Mouse (Mus musculus) stomach, postnatal 0 days (tissue): Measurements from ENCODE around the gene Oosp1. TPM values are rescaled to one million over a fixed set of nuclear protein-coding genes. Genes with fewer than 3 reads are reported as not detected.

ENCODE experiments used
- ATAC-seq: fragments of 200-750 bp; cut with Nextera tagmentation; 2 replicates; pipeline ENCODE4 v1.8.0; 2017; ENCODE audit not compliant: low FRiP score, low TSS enrichment
- DNase-seq: peaks from one replicate; pipeline ENCODE4 v3.0.0-alpha.2; 2016; ENCODE audit warnings: low spot score
- H3K27ac ChIP-seq: fragments of 300-500 bp; sonication (generic); replicated peaks from 2 replicates; pipeline ENCODE4 v1.5.1; 2014; ENCODE audit warnings: mild to moderate bottlenecking, control low read depth
- H3K27me3 ChIP-seq: fragments of 300-500 bp; sonication (generic); 2 replicates; pipeline ENCODE4 v1.6.1; 2014; ENCODE audit warnings: low read length; ENCODE audit not compliant: control insufficient read depth, insufficient read depth
- H3K36me3 ChIP-seq: fragments of 300-500 bp; sonication (generic); 2 replicates; pipeline ENCODE4 v1.6.1; 2014; ENCODE audit warnings: low read length, mixed read lengths; ENCODE audit not compliant: control insufficient read depth, insufficient read depth
- H3K4me1 ChIP-seq: fragments of 300-500 bp; sonication (generic); replicated peaks from 2 replicates; pipeline ENCODE4 v1.6.1; 2014; ENCODE audit warnings: antibody characterized with exemption; ENCODE audit not compliant: control insufficient read depth, insufficient read depth
- H3K4me2 ChIP-seq: fragments of 300-500 bp; sonication (generic); replicated peaks from 2 replicates; pipeline ENCODE4 v1.6.1; 2014; ENCODE audit warnings: low read depth, mild to moderate bottlenecking, control low read depth, moderate library complexity
- H3K4me3 ChIP-seq: fragments of 300-500 bp; sonication (generic); 2 replicates; pipeline ENCODE4 v1.5.1; 2014; ENCODE audit warnings: low read depth, low read length, control low read depth
- H3K9ac ChIP-seq: fragments of 300-500 bp; sonication (generic); 2 replicates; pipeline ENCODE4 v1.6.1; 2014; ENCODE audit warnings: mild to moderate bottlenecking, low read length, control low read depth, mixed read lengths
- H3K9me3 ChIP-seq: fragments of 300-500 bp; sonication (generic); 2 replicates; pipeline ENCODE4 v1.6.1; 2016; ENCODE audit warnings: low read length; ENCODE audit not compliant: control insufficient read depth
- CTCF ChIP-seq: IDR thresholded peaks from 2 replicates; pipeline ENCODE4 v1.5.1; 2016; ENCODE audit warnings: antibody characterized with exemption, low read depth, mild to moderate bottlenecking, moderate library complexity
- EP300 ChIP-seq: optimal IDR thresholded peaks from 2 replicates; pipeline ENCODE3; 2016; ENCODE audit warnings: antibody characterized with exemption
- WGBS: fragments of 180-500 bp; shearing (Covaris S2); extraction: QIAGEN DNeasy Blood & Tissue Kit; methylation state at CpG from one replicate; pipeline ENCODE4 v1.1.7; 2014; 5-methylcytosine and 5-hydroxymethylcytosine counted together
- polyA plus RNA-seq: library from polyadenylated mRNA; unstranded; fragments of >200 nt; fragmentation: Nextera tagmentation; extraction: Ambion mirVana; gene quantifications from 2 replicates; pipeline ENCODE4 v1.2.1, GENCODE M21; 2015

Gene Oosp1
- polyA plus RNA-seq, 1 experiment from 2014 or later = not detected

DNA sequence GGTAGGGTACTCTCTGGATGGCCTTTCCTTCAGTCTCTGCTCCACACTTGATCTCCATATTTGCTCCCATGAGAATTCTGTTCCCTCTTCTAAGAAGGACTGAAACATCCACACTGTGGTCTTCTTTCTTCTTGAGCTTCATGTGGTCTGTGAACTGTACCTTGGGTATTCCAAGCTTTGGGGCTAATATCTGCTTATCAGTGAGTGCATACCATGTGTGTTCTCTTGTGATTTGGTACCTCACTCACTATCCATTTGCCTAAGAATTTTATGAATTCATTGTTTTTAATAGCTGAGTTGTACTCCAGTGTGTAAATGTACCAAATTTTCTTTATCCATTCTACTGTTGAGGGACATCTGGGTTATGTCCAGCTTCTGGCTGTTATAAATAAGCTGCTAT is 29.4 kb downstream of the Oosp1 start:
- H3K4me2 ChIP-seq = no peak overlapping the region
- DNase-seq (no peak), ATAC-seq (no peak)
- no peaks in the 10 kb centered on the region for H3K9me3 ChIP-seq
- H3K9ac ChIP-seq = no peak overlapping the region
- H3K27ac ChIP-seq = no peak overlapping the region
- no peaks in the 10 kb centered on the region for H3K27me3 ChIP-seq
- no peak overlapping the region for H3K4me3 ChIP-seq
- no peaks in the 10 kb centered on the region for H3K4me1 ChIP-seq
- TF ChIP-seq CTCF = no peak
- TF ChIP-seq EP300 = no peak
- H3K36me3 ChIP-seq = no peaks in the 10 kb centered on the region

DNA sequence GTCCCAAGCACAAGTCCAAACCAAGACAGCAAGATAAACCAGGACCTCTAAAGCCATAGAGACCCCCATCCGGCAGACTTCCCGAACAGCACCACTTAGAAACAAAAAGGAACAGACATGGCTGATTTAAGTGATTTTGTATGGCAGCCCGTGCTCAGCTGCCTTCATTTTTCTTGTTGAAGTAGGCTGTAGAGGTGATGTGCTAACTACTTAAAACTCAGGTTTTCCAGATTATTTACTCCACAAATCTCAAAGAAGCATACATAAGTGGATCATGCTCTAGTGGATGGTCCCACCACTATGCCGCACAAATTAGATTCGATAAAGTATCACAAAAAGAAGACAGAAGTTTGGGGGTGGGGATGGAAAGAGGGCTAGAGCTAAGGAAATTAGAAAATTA is 30.5 kb downstream of the Oosp1 start, which contains the start of gene Oosp2:
Gene Oosp2 (minus strand): TSS at position 101 of the 400 bp plus-strand sequence.
- 90% methylated on average over 5 of the region's 5 CpGs for WGBS

DNA sequence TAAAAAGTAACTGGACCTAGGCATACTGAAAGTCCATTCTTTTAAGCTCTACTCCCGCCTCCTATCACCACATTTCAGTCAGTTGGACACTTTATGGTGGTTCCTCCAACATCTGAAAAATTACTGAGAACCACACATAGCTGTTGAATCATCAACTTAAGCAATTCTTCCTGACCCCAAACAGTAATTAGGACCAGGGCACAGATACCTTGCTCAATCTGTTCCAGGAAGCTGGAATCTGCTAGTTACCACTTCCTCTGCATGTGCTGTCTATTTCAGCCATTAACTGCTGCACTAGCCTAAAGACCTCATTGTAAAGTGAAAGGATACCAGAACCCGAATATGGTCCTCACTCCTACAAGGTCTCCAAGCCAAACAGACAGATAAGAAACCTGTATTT is 31.8 kb downstream of the Oosp1 start:
- TF ChIP-seq EP300 = no peak
- no peak for TF ChIP-seq CTCF
- no peaks in the 10 kb centered on the region for H3K27me3 ChIP-seq
- H3K4me2 ChIP-seq = no peak overlapping the region
- H3K27ac ChIP-seq = no peak overlapping the region
- no peaks in the 10 kb centered on the region for H3K4me1 ChIP-seq
- H3K4me3 ChIP-seq = no peak overlapping the region
- WGBS = 80% methylated on average over 2 of the region's 2 CpGs
- DNase-seq = no peak
- no peak for ATAC-seq
- H3K9me3 ChIP-seq = no peaks in the 10 kb centered on the region
- no peak overlapping the region for H3K9ac ChIP-seq
- no peaks in the 10 kb centered on the region for H3K36me3 ChIP-seq

More for the DNA sequence above, 30.5 kb downstream of the Oosp1 start, which contains the start of gene Oosp2:
- Histone ChIP-seq H3K36me3 (no peaks in the 10 kb centered on the region), H3K4me1 (no peaks in the 10 kb centered on the region), H3K4me2 (no peak within 1 kb of the TSS), H3K9ac (no peak within 1 kb of the TSS), H3K9me3 (no peaks in the 10 kb centered on the region), H3K4me3 (no peak within 1 kb of the TSS), H3K27ac (no peak within 1 kb of the TSS), H3K27me3 (no peaks in the 10 kb centered on the region)
- ATAC-seq = no peak
- TF ChIP-seq EP300 = no peak
- TF ChIP-seq CTCF = no peak
- no peak for DNase-seq

DNA sequence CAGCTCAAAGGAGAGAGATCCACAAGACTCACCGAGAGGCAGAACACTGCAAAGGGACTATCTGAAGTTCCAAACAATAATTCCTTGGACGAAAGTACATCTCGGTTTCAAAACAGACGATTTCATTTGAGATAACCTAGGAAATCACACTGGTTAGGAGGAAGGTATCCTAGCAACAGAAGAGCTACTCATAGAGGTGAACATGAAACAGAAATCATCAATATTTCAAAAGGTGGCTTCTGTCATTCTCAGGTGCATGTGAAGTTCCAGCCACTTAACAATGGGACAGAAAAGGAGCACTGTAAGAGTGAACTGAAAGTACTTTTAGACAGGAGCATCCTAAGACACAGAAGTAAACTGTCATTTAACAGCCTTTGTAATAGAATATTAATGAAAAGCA is 41.4 kb downstream of the Oosp1 start:
- Histone ChIP-seq H3K4me1 (no peaks in the 10 kb centered on the region), H3K36me3 (no peaks in the 10 kb centered on the region), H3K4me3 (no peak overlapping the region), H3K9me3 (no peaks in the 10 kb centered on the region), H3K27me3 (no peaks in the 10 kb centered on the region), H3K27ac (no peak overlapping the region), H3K4me2 (no peak overlapping the region), H3K9ac (no peak overlapping the region)
- ATAC-seq (no peak), DNase-seq (no peak)
- WGBS = 60% methylated on average over 4 of the region's 4 CpGs
- no peak for TF ChIP-seq EP300
- TF ChIP-seq CTCF = no peak

DNA sequence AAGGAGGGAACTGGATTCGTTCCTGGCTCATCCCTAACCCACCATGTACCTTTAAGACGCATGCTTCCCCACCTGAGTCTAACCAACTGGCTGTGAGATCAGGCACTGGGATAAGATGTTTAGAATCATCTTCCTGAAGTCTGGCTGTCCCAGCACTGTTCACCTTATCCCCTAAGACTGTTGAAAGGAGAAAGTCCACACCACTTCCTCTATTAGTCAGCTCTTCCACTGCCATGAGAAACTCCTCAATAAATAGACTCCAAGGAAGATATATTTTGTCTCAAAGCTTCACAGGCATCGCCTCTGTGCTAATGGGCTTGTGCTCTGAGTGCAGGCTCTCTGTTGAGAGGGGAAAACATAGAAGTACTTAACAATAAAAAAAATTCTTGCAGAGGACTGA is 44.8 kb downstream of the Oosp1 start:
- DNase-seq (no peak), ATAC-seq (no peak)
- no peak overlapping the region for H3K9ac ChIP-seq
- H3K27me3 ChIP-seq = no peaks in the 10 kb centered on the region
- H3K9me3 ChIP-seq = no peaks in the 10 kb centered on the region
- H3K4me1 ChIP-seq = no peaks in the 10 kb centered on the region
- H3K27ac ChIP-seq = no peak overlapping the region
- H3K4me2 ChIP-seq = no peak overlapping the region
- WGBS = 63% methylated on average over 3 of the region's 3 CpGs
- no peak overlapping the region for H3K4me3 ChIP-seq
- H3K36me3 ChIP-seq = no peaks in the 10 kb centered on the region
- TF ChIP-seq CTCF (no peak), EP300 (no peak)

DNA sequence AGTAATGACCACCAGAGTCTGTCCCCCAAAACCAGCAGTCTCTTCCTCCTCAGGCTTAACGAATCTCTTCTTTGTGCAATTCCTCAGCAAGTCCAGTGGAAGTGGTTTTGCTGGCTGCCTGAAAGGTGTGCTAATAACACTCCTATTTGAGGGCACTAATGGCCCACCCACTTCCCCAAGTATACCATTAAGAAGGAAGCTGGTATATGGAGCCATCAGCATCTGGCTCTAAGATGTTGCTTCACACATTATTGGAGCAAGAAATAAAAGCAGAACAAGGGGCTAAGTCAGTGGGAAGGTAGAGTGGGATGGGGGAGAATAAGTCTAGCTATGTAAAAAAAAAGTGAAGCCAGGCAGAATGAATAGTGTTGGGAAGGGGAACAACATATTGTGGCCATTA is 50.2 kb downstream of the Oosp1 start, which contains the start of gene Ms4a3:
Gene Ms4a3 (minus strand): TSS at position 120 of the 400 bp plus-strand sequence.
- Histone ChIP-seq H3K4me1 (no peaks in the 10 kb centered on the region), H3K4me3 (no peak within 1 kb of the TSS), H3K9me3 (no peaks in the 10 kb centered on the region), H3K4me2 (no peak within 1 kb of the TSS), H3K36me3 (no peaks in the 10 kb centered on the region), H3K27ac (no peak within 1 kb of the TSS), H3K9ac (no peak within 1 kb of the TSS), H3K27me3 (no peaks in the 10 kb centered on the region)
- WGBS = 76% methylated on average over 1 of the region's 1 CpGs
- ATAC-seq (no peak), DNase-seq (no peak)
- TF ChIP-seq CTCF = no peak
- no peak for TF ChIP-seq EP300
